Mouse (Mus musculus): ENCODE data around the gene Gab3.
A peak's percentile ranks its signal among the peaks of the same experiment; 100 is the strongest.

Gene Gab3

GRCm38 (mm10) chrX:75084774-75085508, at the start of gene Gab3:
Gene Gab3, minus strand, starts transcription at chrX:75085458.
- peak; percentile 7 to 61 for DNase-seq

- peak; percentile 76 to 83 for DNase-seq
These were observed 45.4 kb upstream of the Gab3 start, which contains the start of gene Mpp1 for GRCm38 (mm10) chrX:75130467-75131160. Gene Mpp1, minus strand, starts transcription at chrX:75131016.

DNA sequence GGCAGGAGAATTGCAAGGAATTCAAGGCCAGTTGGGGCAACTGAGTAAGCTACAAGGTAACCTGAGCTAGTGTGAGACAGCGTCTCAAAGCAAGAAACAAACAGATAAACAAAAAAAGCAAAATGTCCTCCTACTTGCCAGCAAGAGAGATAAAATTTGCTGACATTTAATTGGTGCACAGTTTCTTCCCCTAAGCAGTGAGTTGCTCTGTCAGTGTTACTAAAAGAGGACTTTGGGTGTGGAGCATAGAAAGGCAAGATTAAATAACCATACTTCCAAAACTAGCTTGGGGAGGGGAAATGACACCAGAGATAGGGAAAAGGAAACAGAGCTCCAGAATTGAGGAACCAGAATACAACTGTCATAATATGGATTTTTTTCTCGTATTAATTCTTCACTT, 44.2 kb upstream of the Gab3 start:
- no peak for DNase-seq

GRCm38 (mm10) chrX:75128333-75128980, 43.2 kb upstream of the Gab3 start:
- DNase-seq, result peak in 1 of 2 experiments; percentile 29

- DNase-seq, result no peak
These were observed 41.6 kb upstream of the Gab3 start for GRCm38 (mm10) chrX:75126893-75127292.

DNA sequence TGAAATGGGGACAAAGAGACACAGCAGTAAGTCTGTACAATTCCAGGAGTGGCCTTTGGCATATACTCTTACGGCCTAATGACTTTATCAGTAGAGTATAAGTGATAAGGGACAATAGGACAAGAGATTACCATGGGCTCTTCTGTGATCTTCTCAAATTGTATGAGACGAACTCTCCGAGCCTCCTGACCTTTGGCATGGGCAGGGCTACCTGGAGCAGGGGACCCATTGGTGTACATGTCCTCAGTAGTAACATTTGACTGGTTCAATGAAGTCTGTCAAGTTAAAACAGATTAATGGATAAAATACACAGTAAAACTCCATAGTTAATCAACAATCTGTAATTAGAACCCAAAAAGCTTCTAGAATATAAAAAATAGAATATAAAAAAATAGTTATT, 40.3 kb upstream of the Gab3 start:
- no peak for DNase-seq

DNA sequence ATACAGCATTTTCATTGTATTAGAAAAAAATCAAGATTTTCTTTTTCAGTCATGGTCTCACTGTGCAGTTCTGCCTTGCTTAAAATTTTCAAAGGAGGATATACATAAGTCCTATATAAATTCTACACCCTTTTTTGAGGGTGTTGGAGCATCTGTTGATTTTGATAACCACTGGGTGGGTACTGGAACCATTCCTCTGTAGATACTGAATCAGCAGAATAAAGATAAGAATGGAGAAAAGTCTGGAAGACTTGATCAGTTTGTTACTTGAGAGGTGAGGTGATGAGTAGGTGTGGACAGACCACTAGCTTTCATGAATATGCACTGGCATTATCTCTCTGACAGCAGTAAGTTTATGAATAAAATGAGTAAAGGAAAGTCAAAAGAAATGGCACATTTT, 30.3 kb upstream of the Gab3 start:
- DNase-seq, result no peak

GRCm38 (mm10) chrX:75102293-75102692, 17.0 kb upstream of the Gab3 start:
- no peak for DNase-seq

- DNase-seq, result no peak
These were observed 13.5 kb upstream of the Gab3 start for GRCm38 (mm10) chrX:75098799-75099198.

DNA sequence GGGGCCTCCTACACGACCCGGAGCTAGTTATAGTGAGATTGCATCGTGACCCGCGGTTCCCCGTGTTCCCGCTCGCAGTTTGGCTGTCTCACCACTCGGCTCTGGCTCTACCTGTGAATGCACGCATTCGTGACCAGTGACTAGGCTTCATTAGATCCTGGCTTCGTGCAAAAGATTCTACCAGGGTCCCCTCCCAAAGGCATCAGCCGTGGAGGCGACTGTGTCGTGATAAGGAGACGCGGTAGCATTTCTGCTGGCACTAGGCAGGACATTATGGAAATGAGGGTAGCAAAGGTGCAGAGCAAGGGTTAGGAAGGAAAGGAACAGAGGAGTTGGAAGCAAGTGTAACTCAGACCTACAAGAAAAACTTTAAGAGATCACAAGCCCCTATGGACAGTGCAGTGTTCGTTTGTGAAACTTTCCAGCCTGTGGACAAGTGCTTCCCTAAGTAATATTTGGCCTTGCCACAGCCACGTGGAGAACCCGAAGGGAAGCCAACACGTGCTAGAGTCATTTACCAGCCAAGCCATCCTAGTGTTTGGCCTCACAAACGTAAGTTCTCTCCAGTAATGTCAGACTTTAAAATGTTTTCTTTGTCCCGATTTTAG, 11.0 kb upstream of the Gab3 start:
- peak in 1 of 2 experiments; percentile 2 for DNase-seq

DNA sequence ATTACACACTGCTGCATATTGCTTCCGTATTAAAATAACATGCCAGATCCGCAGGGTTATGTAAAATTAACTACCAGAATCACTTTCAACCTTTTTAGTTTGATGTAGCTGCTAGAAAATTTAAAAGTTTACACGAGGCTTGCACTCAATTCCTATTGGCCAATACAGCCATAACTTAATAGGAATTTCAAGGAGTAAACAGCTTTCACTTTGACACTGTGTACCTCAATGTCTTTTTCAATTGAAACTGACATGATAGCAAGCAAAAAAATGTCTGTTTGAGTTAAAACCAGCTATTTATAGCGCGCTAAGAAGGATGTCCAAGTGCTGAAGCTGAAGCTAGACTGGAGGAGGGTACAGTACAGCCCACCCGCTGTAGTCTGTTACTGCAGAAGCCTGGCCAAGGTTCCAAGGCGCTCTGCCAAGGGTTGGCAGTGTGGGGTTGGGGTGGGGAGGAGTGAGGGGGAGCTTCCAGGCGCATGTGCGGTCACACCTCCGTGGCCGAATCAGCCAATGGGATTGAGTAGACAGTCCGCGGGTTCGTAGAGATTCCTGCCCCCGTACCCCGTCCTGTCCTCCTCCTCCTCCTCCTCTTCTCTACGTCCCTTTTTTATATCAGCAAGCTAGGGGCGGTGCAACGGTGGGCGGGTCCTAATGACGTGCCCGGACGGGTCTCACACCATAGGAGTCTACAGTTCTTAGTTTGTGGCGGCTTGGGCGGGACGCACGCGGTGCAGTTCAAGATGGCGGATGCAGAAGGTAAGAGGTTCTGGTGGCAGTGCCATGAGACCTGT, 10.3 kb upstream of the Gab3 start, which contains the start of gene Dkc1:
Gene Dkc1, plus strand, starts transcription at position 486 of the 794 bp plus-strand sequence.
- peak; percentile 88 to 93 for DNase-seq

DNA sequence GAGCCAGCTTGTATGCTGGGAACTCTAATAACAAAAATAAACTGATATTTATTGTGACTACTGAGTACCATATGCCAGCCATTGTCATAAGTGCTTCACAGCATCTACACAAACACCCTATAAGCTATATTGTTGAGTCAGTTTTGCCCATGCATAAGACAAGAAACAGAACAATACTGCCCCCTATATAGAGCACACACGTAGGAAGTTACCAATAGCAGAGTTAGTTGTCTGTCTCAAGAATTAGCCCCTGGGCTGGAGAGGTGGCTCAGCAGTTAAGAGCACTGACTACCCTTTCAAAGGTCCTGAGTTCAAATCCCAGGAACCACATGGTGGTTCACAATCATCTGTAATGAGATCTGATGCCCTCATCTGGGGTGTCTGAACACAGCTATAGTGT, 396 bp upstream of the Gab3 start:
- no peak for DNase-seq

GRCm38 (mm10) chrX:75083982-75084773, 1.1 kb downstream of the Gab3 start:
- peak in 1 of 2 experiments; percentile 46 for DNase-seq

- DNase-seq, result peak in 1 of 2 experiments; percentile 10
These were observed 2.9 kb downstream of the Gab3 start for GRCm38 (mm10) chrX:75082351-75082750.

DNA sequence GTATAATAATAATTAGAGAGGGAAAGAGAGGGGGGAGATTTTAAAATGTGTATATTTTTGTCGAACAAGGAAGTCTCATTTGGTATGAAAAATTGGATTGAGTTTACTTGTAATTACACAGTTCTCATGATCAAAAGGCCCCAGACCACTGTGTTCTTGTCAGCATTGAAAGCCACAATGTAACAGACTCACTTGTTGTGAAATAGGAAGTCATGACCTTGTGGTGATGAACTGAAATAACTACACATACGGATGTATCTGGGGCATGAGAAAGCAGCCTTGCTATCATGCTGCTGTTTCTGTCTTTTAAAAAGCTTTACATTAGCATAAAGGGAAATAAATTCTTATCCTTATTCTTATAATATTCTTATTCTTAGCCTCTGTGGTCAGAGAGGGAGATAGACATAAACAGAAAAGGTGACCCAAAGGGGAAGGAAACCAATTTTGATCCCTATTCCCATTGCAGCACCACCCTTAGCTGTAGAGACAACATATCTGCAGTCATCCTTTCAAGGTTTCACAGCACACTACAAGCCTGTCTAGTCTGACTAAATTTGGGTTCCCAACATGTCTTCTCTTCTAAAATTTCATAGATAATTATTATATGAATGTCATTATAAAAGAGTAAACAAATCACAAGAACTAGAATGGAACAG, 29.0 kb downstream of the Gab3 start:
- DNase-seq, result no peak

DNA sequence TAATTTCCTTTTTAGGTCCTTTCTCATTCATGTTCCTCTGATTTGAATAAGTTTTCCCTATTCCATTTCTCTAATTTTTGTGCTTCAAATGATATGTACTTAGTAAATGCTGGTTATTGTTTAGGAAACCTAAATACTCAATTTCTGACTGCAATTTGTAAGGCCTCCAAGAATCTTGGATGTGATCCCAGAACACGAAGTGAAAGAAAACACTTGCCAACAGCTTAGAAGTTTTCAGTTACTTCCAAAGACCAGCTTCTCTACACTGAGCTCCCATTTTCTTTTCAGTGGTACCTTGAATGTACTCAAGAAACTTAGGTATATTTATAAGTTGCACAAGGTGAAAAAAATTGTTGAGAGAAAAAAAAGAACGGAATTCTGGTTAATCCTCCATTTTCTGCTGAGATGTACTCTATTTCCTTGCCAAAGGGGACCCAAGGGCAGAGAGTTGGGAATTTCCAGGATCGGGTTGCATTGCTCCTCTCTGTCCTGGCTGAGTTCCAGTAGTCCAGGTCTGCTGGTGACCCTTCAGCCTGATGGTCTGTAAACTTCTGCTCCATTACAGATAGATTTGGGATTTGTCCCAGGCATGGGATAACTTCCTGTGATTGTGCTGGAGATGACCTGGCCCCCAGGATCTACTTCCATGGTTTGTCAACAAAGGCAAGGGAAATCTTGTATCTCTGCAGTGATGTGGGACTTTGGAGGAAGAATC, 38.2 kb downstream of the Gab3 start:
- no peak for DNase-seq

GRCm38 (mm10) chrX:75045931-75046330, 39.3 kb downstream of the Gab3 start:
- no peak for DNase-seq

GRCm38 (mm10) chrX:75044595-75044994, 40.7 kb downstream of the Gab3 start:
- no peak for DNase-seq

DNA sequence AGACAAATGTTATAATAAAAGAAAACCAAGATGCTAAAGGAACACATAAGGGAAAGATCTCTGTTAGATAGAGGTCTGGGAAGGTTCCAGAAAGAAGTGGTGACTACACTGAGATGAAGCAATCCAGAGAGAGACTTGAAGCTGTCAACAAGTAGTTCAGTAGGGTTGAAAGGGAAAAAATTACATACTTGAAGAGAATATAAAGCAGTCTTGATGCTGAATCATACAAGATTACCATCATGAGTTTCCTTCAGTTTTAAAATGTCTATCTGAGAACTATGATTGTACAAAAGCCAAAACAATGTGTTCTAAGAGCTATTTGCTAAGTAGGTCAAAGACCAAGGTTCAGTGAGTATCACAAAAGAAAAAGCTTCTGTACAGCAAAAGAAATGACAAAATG, 48.6 kb downstream of the Gab3 start:
- no peak for DNase-seq

GRCm38 (mm10) chrX:75035162-75035561, 50.1 kb downstream of the Gab3 start:
- no peak for DNase-seq
